Mouse (Mus musculus): ENCODE measurements around the gene Ide. TPM values are rescaled to one million over a fixed set of nuclear protein-coding genes. Genes with fewer than 3 reads are reported as not detected.
A peak's percentile ranks its signal among the peaks of the same experiment; 100 is the strongest.

Gene Ide
- polyA plus RNA-seq (2015; fragmentation: Nextera tagmentation; extraction: Ambion mirVana): 52.5 and 59.0 TPM in 2 replicates

DNA sequence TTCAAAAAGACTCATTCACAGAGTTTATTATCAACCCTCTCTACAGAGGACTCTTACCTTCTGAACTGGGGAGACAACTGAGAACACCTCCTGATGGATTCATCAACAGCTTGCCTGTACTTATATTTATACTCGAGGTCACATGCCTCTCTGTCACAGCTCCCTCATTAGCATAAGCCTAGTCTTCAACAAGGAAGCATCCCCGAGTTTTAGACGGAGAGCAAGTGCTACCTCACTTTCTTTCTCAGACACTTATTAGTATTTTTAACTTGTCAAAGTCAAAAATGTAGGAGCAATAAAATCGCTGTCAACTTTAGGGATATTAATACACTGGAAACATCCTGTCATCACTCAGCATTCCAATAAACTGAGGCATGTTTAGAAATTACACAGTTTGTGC is at the start of gene Ide:
Gene Ide (minus strand): TSS at position 101 of the 400 bp plus-strand sequence.
- Histone ChIP-seq H3K27ac (replicated peaks) (no peak within 1 kb of the TSS), H3K27me3 (replicated peaks) (no peaks in the 10 kb centered on the region), H3K4me1 (peaks cover 40% of the 10 kb centered on the region), H3K36me3 (no peaks in the 10 kb centered on the region), H3K9me3 (no peaks in the 10 kb centered on the region), H3K9ac (0 out of 2 replicates have a peak within 1 kb of the TSS, but pooled peaks have one; percentile 25), H3K4me3 (no peak within 1 kb of the TSS), H3K4me2 (no peak within 1 kb of the TSS)
- WGBS: 69% methylated on average over 4 of the region's 4 CpGs
- no peak for ATAC-seq (ENCODE audit: extremely low read depth, insufficient number of reproducible peaks, low FRiP score, low TSS enrichment)

DNA sequence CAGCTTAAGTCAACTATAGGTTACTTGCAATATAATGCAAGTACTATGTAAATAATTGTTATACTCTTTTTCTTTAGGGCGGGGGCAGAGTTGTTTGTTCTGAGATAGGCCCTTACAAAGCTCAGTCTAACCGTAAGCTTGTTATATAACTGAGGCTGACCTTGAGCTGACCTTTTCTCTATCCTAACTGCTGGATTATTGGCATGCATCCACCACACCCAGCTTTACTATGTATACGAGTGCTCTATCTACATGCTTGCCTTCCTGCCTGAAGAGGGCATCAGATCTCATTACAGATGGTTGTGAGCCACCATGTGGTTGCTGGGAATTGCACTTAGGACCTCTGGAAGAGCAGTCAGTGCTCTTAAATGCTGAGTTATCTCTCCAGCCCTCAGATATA is 48.5 kb upstream of the Ide start:
- WGBS: 66% methylated on average over 3 of the region's 3 CpGs
- Histone ChIP-seq H3K36me3 (peaks cover 63% of the 10 kb centered on the region), H3K27ac (replicated peaks) (no peak overlapping the region), H3K9ac (no peak overlapping the region), H3K4me2 (no peak overlapping the region), H3K4me1 (no peaks in the 10 kb centered on the region), H3K27me3 (replicated peaks) (no peaks in the 10 kb centered on the region), H3K4me3 (no peak overlapping the region), H3K9me3 (no peaks in the 10 kb centered on the region)
- no peak for ATAC-seq (ENCODE audit: extremely low read depth, insufficient number of reproducible peaks, low FRiP score, low TSS enrichment)

GRCm38 (mm10) chr19:37378816-37379215 is 41.2 kb upstream of the Ide start:
- ATAC-seq (ENCODE audit: extremely low read depth, insufficient number of reproducible peaks, low FRiP score, low TSS enrichment): no peak
- no peak overlapping the region for H3K27ac ChIP-seq (replicated peaks)
- peak overlapping the region; percentile 76 for H3K4me2 ChIP-seq
- H3K4me3 ChIP-seq: peak overlapping the region; percentile 15
- no peaks in the 10 kb centered on the region for H3K9me3 ChIP-seq
- peaks cover 3% of the 10 kb centered on the region; the same call in 1 of the 2 replicates for H3K36me3 ChIP-seq
- no peaks in the 10 kb centered on the region for H3K27me3 ChIP-seq (replicated peaks)
- H3K4me1 ChIP-seq: peaks cover 46% of the 10 kb centered on the region
- peak overlapping the region; percentile 61; the same call in 1 of the 2 replicates for H3K9ac ChIP-seq
- 85% methylated on average over 6 of the region's 6 CpGs for WGBS

DNA sequence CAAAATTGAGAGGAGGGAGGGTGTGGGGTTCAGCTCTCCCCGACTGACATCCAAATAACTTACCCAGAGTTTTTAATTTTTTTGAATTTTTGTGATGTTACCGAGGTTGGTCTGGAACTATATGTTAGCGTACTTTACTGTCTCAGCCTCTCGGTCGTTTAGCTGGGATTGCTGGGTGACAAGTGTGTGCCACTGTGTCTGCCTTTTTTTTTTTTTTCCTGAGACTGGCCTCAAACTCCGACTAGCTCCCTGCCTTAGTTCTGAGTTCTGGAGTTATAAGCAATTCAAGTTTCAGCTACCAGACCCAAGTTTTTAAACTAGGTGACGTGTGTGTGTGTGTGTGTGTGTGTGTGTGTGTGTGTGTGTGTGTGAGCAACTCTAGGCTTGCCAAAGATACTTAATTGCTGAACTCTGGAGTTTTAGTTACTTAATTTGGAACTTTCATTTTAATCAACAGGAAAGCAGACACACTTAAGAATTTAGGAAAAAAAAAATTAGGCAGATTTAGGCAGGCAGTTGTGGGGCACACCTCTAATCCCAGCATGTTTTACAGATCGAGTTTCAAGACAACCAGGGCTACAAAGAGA is 39.8 kb upstream of the Ide start:
- ATAC-seq (ENCODE audit: extremely low read depth, insufficient number of reproducible peaks, low FRiP score, low TSS enrichment): no peak
- H3K27me3 ChIP-seq (replicated peaks): no peaks in the 10 kb centered on the region

GRCm38 (mm10) chr19:37376841-37377240 is 39.2 kb upstream of the Ide start:
- H3K27me3 ChIP-seq (replicated peaks): no peaks in the 10 kb centered on the region
- H3K4me1 ChIP-seq: peaks cover 46% of the 10 kb centered on the region
- no peak for ATAC-seq (ENCODE audit: extremely low read depth, insufficient number of reproducible peaks, low FRiP score, low TSS enrichment)
- peak overlapping the region; percentile 76 for H3K4me2 ChIP-seq
- peak overlapping the region; percentile 99 for H3K27ac ChIP-seq (replicated peaks)
- peak overlapping the region; percentile 95 for H3K4me3 ChIP-seq
- under 1% methylated on average over 11 of the region's 11 CpGs for WGBS
- no peaks in the 10 kb centered on the region for H3K9me3 ChIP-seq
- H3K9ac ChIP-seq: peak overlapping the region; percentile 87
- peaks cover 3% of the 10 kb centered on the region; the same call in 1 of the 2 replicates for H3K36me3 ChIP-seq

More for the DNA sequence above, 39.8 kb upstream of the Ide start:
- no peak overlapping the region for H3K27ac ChIP-seq (replicated peaks)
- no peaks in the 10 kb centered on the region for H3K9me3 ChIP-seq
- H3K4me2 ChIP-seq: peak overlapping the region; percentile 76
- H3K36me3 ChIP-seq: peaks cover 3% of the 10 kb centered on the region; the same call in 1 of the 2 replicates
- H3K4me1 ChIP-seq: peaks cover 46% of the 10 kb centered on the region
- 22% methylated on average over 8 of the region's 8 CpGs for WGBS
- peak overlapping the region; percentile 95 for H3K4me3 ChIP-seq
- peak overlapping the region; percentile 87 for H3K9ac ChIP-seq

GRCm38 (mm10) chr19:37375755-37376615 is 38.3 kb upstream of the Ide start, which contains the start of gene Kif11:
Gene Kif11 (plus strand): TSS chr19:37376403.
- peak; percentile 98 for ATAC-seq (ENCODE audit: extremely low read depth, insufficient number of reproducible peaks, low FRiP score, low TSS enrichment)
- WGBS: under 1% methylated on average over 73 of the region's 73 CpGs
- H3K4me3 ChIP-seq: peak within 1 kb of the TSS; percentile 95
- H3K4me1 ChIP-seq: peaks cover 45% of the 10 kb centered on the region
- peak within 1 kb of the TSS; percentile 87 for H3K9ac ChIP-seq
- H3K27ac ChIP-seq (replicated peaks): peak within 1 kb of the TSS; percentile 99
- peak within 1 kb of the TSS; percentile 76 for H3K4me2 ChIP-seq
- H3K27me3 ChIP-seq (replicated peaks): no peaks in the 10 kb centered on the region
- no peaks in the 10 kb centered on the region for H3K9me3 ChIP-seq
- H3K36me3 ChIP-seq: peaks cover 3% of the 10 kb centered on the region; the same call in 1 of the 2 replicates

GRCm38 (mm10) chr19:37374941-37375754 is 37.5 kb upstream of the Ide start:
- H3K4me1 ChIP-seq: peaks cover 37% of the 10 kb centered on the region
- H3K27ac ChIP-seq (replicated peaks): peak overlapping the region; percentile 99
- peak overlapping the region; percentile 87 for H3K9ac ChIP-seq
- peak overlapping the region; percentile 76 for H3K4me2 ChIP-seq
- no peaks in the 10 kb centered on the region for H3K27me3 ChIP-seq (replicated peaks)
- no peaks in the 10 kb centered on the region for H3K9me3 ChIP-seq
- ATAC-seq (ENCODE audit: extremely low read depth, insufficient number of reproducible peaks, low FRiP score, low TSS enrichment): no peak
- WGBS: 19% methylated on average over 7 of the region's 7 CpGs
- peak overlapping the region; percentile 95 for H3K4me3 ChIP-seq
- H3K36me3 ChIP-seq: peaks cover 3% of the 10 kb centered on the region; the same call in 1 of the 2 replicates

GRCm38 (mm10) chr19:37370356-37370755 is 32.7 kb upstream of the Ide start:
- H3K4me3 ChIP-seq: no peak overlapping the region
- H3K27ac ChIP-seq (replicated peaks): no peak overlapping the region
- H3K36me3 ChIP-seq: no peaks in the 10 kb centered on the region
- H3K4me1 ChIP-seq: peaks cover 5% of the 10 kb centered on the region
- no peak overlapping the region for H3K9ac ChIP-seq
- no peaks in the 10 kb centered on the region for H3K9me3 ChIP-seq
- ATAC-seq (ENCODE audit: extremely low read depth, insufficient number of reproducible peaks, low FRiP score, low TSS enrichment): no peak
- no peaks in the 10 kb centered on the region for H3K27me3 ChIP-seq (replicated peaks)
- 82% methylated on average over 5 of the region's 5 CpGs for WGBS
- no peak overlapping the region for H3K4me2 ChIP-seq

- no peak overlapping the region for H3K4me3 ChIP-seq
- no peak overlapping the region for H3K4me2 ChIP-seq
- H3K9me3 ChIP-seq: no peaks in the 10 kb centered on the region
- H3K9ac ChIP-seq: no peak overlapping the region
- no peaks in the 10 kb centered on the region for H3K27me3 ChIP-seq (replicated peaks)
- no peak overlapping the region for H3K27ac ChIP-seq (replicated peaks)
- 80% methylated on average over 4 of the region's 4 CpGs for WGBS
- peaks cover 1% of the 10 kb centered on the region for H3K4me1 ChIP-seq
- ATAC-seq (ENCODE audit: extremely low read depth, insufficient number of reproducible peaks, low FRiP score, low TSS enrichment): no peak
- no peaks in the 10 kb centered on the region for H3K36me3 ChIP-seq
Observed at GRCm38 (mm10) chr19:37369921-37370320, 32.3 kb upstream of the Ide start.

DNA sequence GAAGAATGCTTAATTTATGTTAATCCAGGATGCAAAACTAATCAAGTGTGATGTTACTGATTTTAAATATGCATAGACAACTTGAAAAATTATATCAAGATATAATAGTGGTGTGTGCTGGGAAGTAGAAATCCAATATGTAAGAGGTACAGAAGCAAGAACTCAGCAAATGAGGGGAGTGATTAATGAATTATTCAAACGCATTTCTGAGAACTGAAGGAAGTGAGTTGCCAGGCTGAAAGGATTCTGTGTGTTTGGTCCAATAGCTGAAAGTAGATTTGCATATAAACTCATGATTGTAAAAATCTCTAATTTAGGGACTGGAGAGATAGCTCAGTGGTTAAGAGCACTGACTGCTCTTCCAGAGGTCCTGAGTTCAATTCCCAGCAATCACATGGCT is 31.3 kb upstream of the Ide start:
- H3K27me3 ChIP-seq (replicated peaks): no peaks in the 10 kb centered on the region
- H3K4me3 ChIP-seq: no peak overlapping the region
- H3K9me3 ChIP-seq: no peaks in the 10 kb centered on the region
- no peak overlapping the region for H3K9ac ChIP-seq
- ATAC-seq (ENCODE audit: extremely low read depth, insufficient number of reproducible peaks, low FRiP score, low TSS enrichment): no peak
- H3K4me2 ChIP-seq: no peak overlapping the region
- no peaks in the 10 kb centered on the region for H3K4me1 ChIP-seq
- H3K27ac ChIP-seq (replicated peaks): no peak overlapping the region
- 74% methylated on average over 1 of the region's 1 CpGs for WGBS
- H3K36me3 ChIP-seq: no peaks in the 10 kb centered on the region

Data from heart, embryonic 13.5 days (tissue).